Mouse (Mus musculus): Measurements from ENCODE around the gene Nfia. TPM values are rescaled to one million over a fixed set of nuclear protein-coding genes. Genes with fewer than 3 reads are reported as not detected.
A peak's percentile ranks its signal among the peaks of the same experiment; 100 is the strongest.

Nfia gene
- polyA plus RNA-seq, 1 experiment from 2014 or later, result 54.3 TPM

DNA sequence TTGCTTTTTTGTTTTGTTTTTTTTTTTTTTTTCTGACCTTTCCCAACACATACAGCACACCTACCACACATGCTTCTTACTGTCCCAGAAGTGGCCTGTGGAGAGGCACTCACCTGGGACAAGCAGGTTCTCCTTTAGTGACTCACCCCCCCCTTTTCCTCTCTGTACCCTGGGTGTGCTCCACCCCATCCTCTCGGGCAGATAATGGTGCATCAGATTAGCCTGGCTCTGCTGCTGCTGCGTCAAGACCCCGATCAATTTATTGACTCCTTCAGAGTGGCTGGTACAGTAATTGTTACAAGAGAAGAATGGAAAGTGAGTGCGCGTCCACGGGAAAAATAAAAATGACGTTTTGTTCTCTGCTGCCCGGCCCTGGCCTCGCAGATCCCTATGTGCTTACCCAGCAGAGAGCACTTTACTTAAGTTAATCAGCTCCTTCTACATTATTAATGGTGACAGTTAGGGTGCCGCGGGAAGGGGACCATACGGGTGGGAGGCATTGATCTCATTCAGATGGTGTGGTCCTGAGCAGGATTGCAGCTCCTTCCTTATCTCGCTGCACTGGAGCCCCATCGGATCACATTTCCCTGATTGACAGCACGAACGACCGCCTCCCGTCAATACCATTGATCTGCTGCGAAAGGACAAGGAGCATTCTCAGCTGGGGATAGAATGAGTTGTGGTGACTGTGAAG, 321.7 kb downstream of the Nfia start:
- H3K27me3 ChIP-seq (ENCODE audit: control insufficient read depth, insufficient read depth, low read length), result no peaks in the 10 kb centered on the region
- H3K4me1 ChIP-seq (ENCODE audit: control insufficient read depth in 2 of 2, insufficient read depth in 2 of 2, low read length in 2 of 2), result peaks cover 24 to 50% of the 10 kb centered on the region in 2 experiments
- H3K27ac ChIP-seq (replicated peaks in 1 of 2; ENCODE audit: control insufficient read depth in 1 of 2, insufficient read depth in 1 of 2, low read depth in 2 of 2, low read length in 2 of 2), result no peak overlapping the region
- H3K4me3 ChIP-seq (ENCODE audit: control insufficient read depth in 1 of 2, insufficient read depth in 1 of 2, low read depth in 1 of 2, low read length in 2 of 2), result no peak overlapping the region
- H3K9ac ChIP-seq (ENCODE audit: low read length), result no peak overlapping the region
- H3K9me3 ChIP-seq (ENCODE audit: control insufficient read depth, low read length), result no peaks in the 10 kb centered on the region
- no peak overlapping the region for H3K4me2 ChIP-seq (ENCODE audit: low read length)
- 32% methylated on average over 19 of the region's 19 CpGs for WGBS
- no peaks in the 10 kb centered on the region for H3K36me3 ChIP-seq (ENCODE audit: control insufficient read depth, insufficient read depth, low read length)
- ATAC-seq (ENCODE audit: insufficient number of reproducible peaks, insufficient read depth, low FRiP score, low read depth), result no peak

DNA sequence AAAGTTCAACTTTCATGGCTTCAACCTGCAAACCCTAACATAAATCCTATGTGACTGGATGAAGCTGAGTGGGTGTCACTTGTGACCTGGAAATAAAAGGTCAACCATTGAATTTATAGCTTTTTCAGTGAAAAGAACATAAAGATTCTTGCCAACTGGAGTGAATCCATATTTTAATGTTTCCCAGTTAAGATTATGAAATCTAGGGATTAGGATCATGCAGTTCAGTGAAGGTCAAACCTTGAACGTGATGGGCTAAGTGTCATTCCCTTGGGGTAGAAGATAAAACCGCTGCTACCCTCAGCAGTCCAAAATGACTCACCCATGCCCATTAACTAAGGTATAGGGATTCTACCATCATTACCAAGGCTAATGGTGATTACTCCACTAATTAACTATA, 322.5 kb downstream of the Nfia start:
- no peaks in the 10 kb centered on the region for H3K9me3 ChIP-seq (ENCODE audit: control insufficient read depth, low read length)
- no peak for ATAC-seq (ENCODE audit: insufficient number of reproducible peaks, insufficient read depth, low FRiP score, low read depth)
- H3K36me3 ChIP-seq (ENCODE audit: control insufficient read depth, insufficient read depth, low read length), result no peaks in the 10 kb centered on the region
- H3K4me2 ChIP-seq (ENCODE audit: low read length), result no peak overlapping the region
- no peak overlapping the region for H3K4me3 ChIP-seq (ENCODE audit: control insufficient read depth in 1 of 2, insufficient read depth in 1 of 2, low read depth in 1 of 2, low read length in 2 of 2)
- H3K9ac ChIP-seq (ENCODE audit: low read length), result no peak overlapping the region
- H3K27me3 ChIP-seq (ENCODE audit: control insufficient read depth, insufficient read depth, low read length), result no peaks in the 10 kb centered on the region
- H3K27ac ChIP-seq (replicated peaks in 1 of 2; ENCODE audit: control insufficient read depth in 1 of 2, insufficient read depth in 1 of 2, low read depth in 2 of 2, low read length in 2 of 2), result no peak overlapping the region
- H3K4me1 ChIP-seq (ENCODE audit: control insufficient read depth in 2 of 2, insufficient read depth in 2 of 2, low read length in 2 of 2), result peaks cover 20 to 48% of the 10 kb centered on the region in 2 experiments
- 57% methylated on average over 2 of the region's 2 CpGs for WGBS

DNA sequence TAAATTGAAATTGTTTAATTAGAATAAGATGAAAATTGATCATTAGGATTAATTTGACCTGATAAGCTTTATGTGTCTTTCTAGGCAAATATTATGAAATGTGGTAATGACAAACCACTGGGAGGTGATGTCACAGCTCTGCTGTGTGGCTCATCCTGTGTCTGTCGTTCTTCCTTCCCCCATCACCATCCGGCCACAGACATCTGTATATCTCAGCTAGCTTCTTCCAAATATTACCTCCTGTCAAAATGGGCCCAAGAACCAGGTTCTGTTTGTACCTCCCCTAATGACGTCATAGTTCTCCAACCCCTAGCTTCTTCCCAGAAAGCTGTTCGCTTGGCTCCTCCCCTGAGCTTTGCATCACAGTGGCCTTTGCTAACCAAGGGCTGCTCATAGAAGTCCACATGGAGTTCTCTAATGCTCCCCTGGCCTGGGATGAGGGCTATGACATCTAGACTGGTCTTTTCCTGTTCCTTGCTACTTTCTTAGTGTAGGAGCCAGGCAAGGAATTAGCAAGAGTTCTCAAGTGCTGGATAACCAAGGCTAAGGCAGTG, 324.6 kb downstream of the Nfia start:
- Histone ChIP-seq H3K4me3 (ENCODE audit: control insufficient read depth in 1 of 2, insufficient read depth in 1 of 2, low read depth in 1 of 2, low read length in 2 of 2) (no peak overlapping the region), H3K4me2 (ENCODE audit: low read length) (no peak overlapping the region), H3K27ac (replicated peaks in 1 of 2; ENCODE audit: control insufficient read depth in 1 of 2, insufficient read depth in 1 of 2, low read depth in 2 of 2, low read length in 2 of 2) (peak overlapping the region; percentile 33 to 42; a peak in 2 of 4 replicates), H3K9me3 (ENCODE audit: control insufficient read depth, low read length) (no peaks in the 10 kb centered on the region), H3K9ac (ENCODE audit: low read length) (no peak overlapping the region), H3K4me1 (ENCODE audit: control insufficient read depth in 2 of 2, insufficient read depth in 2 of 2, low read length in 2 of 2) (peaks cover 16 to 42% of the 10 kb centered on the region in 2 experiments), H3K27me3 (ENCODE audit: control insufficient read depth, insufficient read depth, low read length) (no peaks in the 10 kb centered on the region), H3K36me3 (ENCODE audit: control insufficient read depth, insufficient read depth, low read length) (no peaks in the 10 kb centered on the region)
- no peak for ATAC-seq (ENCODE audit: insufficient number of reproducible peaks, insufficient read depth, low FRiP score, low read depth)
- WGBS, result 84% methylated on average over 4 of the region's 4 CpGs

DNA sequence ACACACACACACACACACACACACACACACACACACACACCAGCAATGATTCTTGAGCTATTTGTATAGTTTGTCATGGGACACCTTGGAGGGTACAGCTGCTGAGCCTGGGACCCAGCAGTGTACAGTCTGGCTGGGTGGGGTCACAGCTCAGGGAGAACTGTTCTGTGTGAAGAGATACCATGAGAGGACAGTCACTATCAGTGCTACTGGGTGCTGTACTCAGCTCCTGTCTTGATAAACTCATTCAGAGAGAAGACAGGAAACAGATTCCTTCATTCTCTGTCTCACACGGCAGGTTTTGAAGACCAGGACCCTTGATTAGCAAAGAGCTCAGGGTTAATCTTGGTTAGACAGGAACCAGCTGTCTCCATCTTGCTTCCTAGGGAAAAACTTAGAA, 326.1 kb downstream of the Nfia start:
- H3K36me3 ChIP-seq (ENCODE audit: control insufficient read depth, insufficient read depth, low read length), result no peaks in the 10 kb centered on the region
- H3K9me3 ChIP-seq (ENCODE audit: control insufficient read depth, low read length), result no peaks in the 10 kb centered on the region
- peak overlapping the region; percentile 45 to 55; a peak in 1 of 4 replicates for H3K27ac ChIP-seq (replicated peaks in 1 of 2; ENCODE audit: control insufficient read depth in 1 of 2, insufficient read depth in 1 of 2, low read depth in 2 of 2, low read length in 2 of 2)
- H3K4me3 ChIP-seq (ENCODE audit: control insufficient read depth in 1 of 2, insufficient read depth in 1 of 2, low read depth in 1 of 2, low read length in 2 of 2), result no peak overlapping the region
- 4% methylated on average over 1 of the region's 1 CpGs for WGBS
- no peak overlapping the region for H3K9ac ChIP-seq (ENCODE audit: low read length)
- H3K27me3 ChIP-seq (ENCODE audit: control insufficient read depth, insufficient read depth, low read length), result no peaks in the 10 kb centered on the region
- H3K4me1 ChIP-seq (ENCODE audit: control insufficient read depth in 2 of 2, insufficient read depth in 2 of 2, low read length in 2 of 2), result peaks cover 16 to 30% of the 10 kb centered on the region in 2 experiments
- H3K4me2 ChIP-seq (ENCODE audit: low read length), result no peak overlapping the region
- ATAC-seq (ENCODE audit: insufficient number of reproducible peaks, insufficient read depth, low FRiP score, low read depth), result 0 out of 2 replicates have a peak, but pooled peaks have one; percentile 61

DNA sequence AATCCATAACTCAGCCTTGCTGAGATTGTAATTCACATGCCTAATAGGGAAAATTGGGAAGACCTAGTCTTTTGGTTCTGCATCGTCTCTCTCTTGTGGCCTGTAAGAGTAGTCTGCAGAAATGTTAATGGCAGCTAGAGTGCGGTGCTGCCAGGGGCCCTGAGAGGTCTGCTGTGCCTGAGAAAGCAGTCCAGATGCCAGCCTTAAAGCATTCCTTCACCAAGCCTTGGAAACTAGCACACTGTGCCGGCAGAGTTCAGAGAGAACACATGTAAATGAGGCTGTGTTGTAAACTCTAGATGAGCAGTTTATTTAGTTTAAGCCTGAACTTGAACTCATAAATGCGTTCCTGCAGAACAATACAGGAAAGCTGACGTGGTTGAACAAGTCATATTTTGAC, 326.9 kb downstream of the Nfia start:
- Histone ChIP-seq H3K36me3 (ENCODE audit: control insufficient read depth, insufficient read depth, low read length) (no peaks in the 10 kb centered on the region), H3K9me3 (ENCODE audit: control insufficient read depth, low read length) (no peaks in the 10 kb centered on the region), H3K27ac (replicated peaks in 1 of 2; ENCODE audit: control insufficient read depth in 1 of 2, insufficient read depth in 1 of 2, low read depth in 2 of 2, low read length in 2 of 2) (peak overlapping the region in 1 of 2 experiments; percentile 28; a peak in 1 of 4 replicates), H3K9ac (ENCODE audit: low read length) (no peak overlapping the region), H3K4me3 (ENCODE audit: control insufficient read depth in 1 of 2, insufficient read depth in 1 of 2, low read depth in 1 of 2, low read length in 2 of 2) (no peak overlapping the region), H3K4me2 (ENCODE audit: low read length) (no peak overlapping the region), H3K4me1 (ENCODE audit: control insufficient read depth in 2 of 2, insufficient read depth in 2 of 2, low read length in 2 of 2) (peaks cover 16 to 29% of the 10 kb centered on the region in 2 experiments), H3K27me3 (ENCODE audit: control insufficient read depth, insufficient read depth, low read length) (no peaks in the 10 kb centered on the region)
- ATAC-seq (ENCODE audit: insufficient number of reproducible peaks, insufficient read depth, low FRiP score, low read depth), result no peak
- whole genome bisulfite sequencing, result 71% methylated on average over 5 of the region's 5 CpGs

DNA sequence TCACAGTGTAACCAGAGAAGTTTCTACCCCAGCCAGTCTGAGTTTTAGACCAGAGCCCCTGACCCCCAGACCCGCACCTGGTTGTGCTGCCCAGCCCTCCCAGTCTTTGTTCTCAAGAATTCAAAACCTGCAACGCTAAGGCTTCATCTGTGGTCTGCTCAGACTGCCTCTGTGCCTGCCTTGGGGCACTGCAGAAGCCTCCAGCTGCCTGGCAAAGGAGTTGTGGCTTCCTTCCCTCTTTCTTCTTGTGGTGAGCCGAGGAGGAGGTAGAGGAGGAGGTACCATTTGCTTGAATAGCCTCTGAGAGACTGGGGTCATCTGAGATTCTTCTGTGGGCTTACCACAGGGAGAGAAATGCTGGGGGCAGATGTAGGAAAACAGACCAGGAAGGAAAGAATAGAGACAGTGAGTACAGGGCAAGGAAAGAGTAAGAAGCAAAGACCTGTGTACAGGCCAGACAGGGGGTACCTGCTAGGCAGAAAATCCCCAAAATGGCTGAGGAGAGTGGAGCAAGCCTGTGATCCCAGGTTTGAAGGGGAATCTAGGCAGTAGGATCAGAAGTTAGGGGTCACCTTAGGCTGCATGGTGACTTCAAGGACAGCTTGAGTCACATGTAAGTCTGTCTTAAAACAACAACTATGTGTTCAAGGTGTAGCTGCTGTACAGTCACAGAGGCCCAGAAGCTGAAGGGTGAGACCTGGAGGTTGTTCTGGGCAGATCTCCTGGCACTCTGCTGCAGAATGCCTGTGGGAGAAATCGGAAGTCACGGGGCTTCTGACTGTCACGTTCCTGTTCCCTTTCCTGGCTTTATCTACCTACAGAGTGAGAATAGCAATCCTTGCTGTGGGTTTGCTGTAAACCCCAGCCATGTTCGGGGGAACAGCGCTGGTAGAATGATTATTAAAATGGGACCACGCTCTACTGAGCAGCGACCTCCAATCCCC, 328.9 kb downstream of the Nfia start:
- H3K4me2 ChIP-seq (ENCODE audit: low read length), result no peak overlapping the region
- peak overlapping the region; percentile 50; the same call in 1 of the 2 replicates for H3K9ac ChIP-seq (ENCODE audit: low read length)
- H3K36me3 ChIP-seq (ENCODE audit: control insufficient read depth, insufficient read depth, low read length), result no peaks in the 10 kb centered on the region
- no peak overlapping the region for H3K4me3 ChIP-seq (ENCODE audit: control insufficient read depth in 1 of 2, insufficient read depth in 1 of 2, low read depth in 1 of 2, low read length in 2 of 2)
- peak overlapping the region; percentile 57 to 66 for H3K27ac ChIP-seq (replicated peaks in 1 of 2; ENCODE audit: control insufficient read depth in 1 of 2, insufficient read depth in 1 of 2, low read depth in 2 of 2, low read length in 2 of 2)
- ATAC-seq (ENCODE audit: insufficient number of reproducible peaks, insufficient read depth, low FRiP score, low read depth), result no peak
- H3K4me1 ChIP-seq (ENCODE audit: control insufficient read depth in 2 of 2, insufficient read depth in 2 of 2, low read length in 2 of 2), result peaks cover 21 to 41% of the 10 kb centered on the region in 2 experiments
- 52% methylated on average over 10 of the region's 10 CpGs for WGBS
- H3K27me3 ChIP-seq (ENCODE audit: control insufficient read depth, insufficient read depth, low read length), result no peaks in the 10 kb centered on the region
- H3K9me3 ChIP-seq (ENCODE audit: control insufficient read depth, low read length), result no peaks in the 10 kb centered on the region

DNA sequence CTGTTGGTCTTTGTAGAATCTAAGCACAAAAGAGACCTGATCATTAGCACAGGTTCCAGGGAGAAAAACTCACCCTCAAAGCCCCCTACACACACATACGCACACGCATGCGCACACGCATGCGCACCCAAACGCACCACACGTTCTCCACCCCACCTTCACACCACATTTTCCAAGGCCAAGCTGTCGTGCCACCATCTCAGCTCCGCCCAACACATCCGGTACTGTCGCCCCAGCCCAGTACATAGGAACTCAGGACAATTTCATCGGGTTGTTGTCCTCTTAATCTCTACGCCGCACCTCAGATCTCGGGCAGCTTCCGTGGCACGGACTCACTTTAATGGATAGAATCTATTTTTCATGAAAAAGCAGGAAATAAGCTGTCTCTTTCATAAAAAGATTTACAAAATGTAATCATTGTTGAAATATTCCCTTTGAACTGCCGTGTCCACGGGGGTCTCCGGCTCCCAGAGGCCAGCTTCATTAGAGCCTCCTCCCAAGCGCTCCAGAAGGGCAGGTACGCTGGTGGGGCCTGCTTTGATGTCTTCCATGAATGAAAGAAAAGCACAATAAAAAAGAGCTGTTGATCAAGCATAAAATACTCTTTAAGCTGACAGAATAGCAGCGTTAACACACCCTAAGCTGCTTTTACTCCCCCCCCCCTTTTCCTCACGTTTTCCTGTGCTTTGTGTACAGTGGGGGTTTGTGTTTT, 330.2 kb downstream of the Nfia start:
- Histone ChIP-seq H3K4me2 (ENCODE audit: low read length) (no peak overlapping the region), H3K9me3 (ENCODE audit: control insufficient read depth, low read length) (no peaks in the 10 kb centered on the region), H3K4me3 (ENCODE audit: control insufficient read depth in 1 of 2, insufficient read depth in 1 of 2, low read depth in 1 of 2, low read length in 2 of 2) (no peak overlapping the region), H3K36me3 (ENCODE audit: control insufficient read depth, insufficient read depth, low read length) (no peaks in the 10 kb centered on the region), H3K4me1 (ENCODE audit: control insufficient read depth in 2 of 2, insufficient read depth in 2 of 2, low read length in 2 of 2) (peaks cover 31 to 54% of the 10 kb centered on the region in 2 experiments), H3K9ac (ENCODE audit: low read length) (no peak overlapping the region), H3K27me3 (ENCODE audit: control insufficient read depth, insufficient read depth, low read length) (no peaks in the 10 kb centered on the region), H3K27ac (replicated peaks in 1 of 2; ENCODE audit: control insufficient read depth in 1 of 2, insufficient read depth in 1 of 2, low read depth in 2 of 2, low read length in 2 of 2) (peak overlapping the region in 1 of 2 experiments; percentile 58; a peak in 2 of 4 replicates)
- ATAC-seq (ENCODE audit: insufficient number of reproducible peaks, insufficient read depth, low FRiP score, low read depth), result no peak
- WGBS, result 75% methylated on average over 24 of the region's 24 CpGs

Data from heart, embryonic 14.5 days (tissue).